Mouse (Mus musculus) midbrain, embryonic 13.5 days (tissue): ENCODE measurements around the gene Igfbp5. TPM values are rescaled to one million over a fixed set of nuclear protein-coding genes. Genes with fewer than 3 reads are reported as not detected.

Source experiments
- ATAC-seq: fragments of 200-750 bp; cut with Nextera tagmentation; 2 replicates; pipeline ENCODE4 v1.8.0; 2017; ENCODE audit warnings: mild to moderate bottlenecking, moderate TSS enrichment, moderate library complexity
- H3K27ac ChIP-seq: fragments of 300-500 bp; sonication (generic); 2 replicates; pipeline ENCODE4 v1.5.1; 2015; ENCODE audit warnings: inconsistent platforms, mild to moderate bottlenecking, moderate library complexity
- H3K27me3 ChIP-seq: fragments of 300-500 bp; sonication (generic); 2 replicates; pipeline ENCODE4 v1.6.1; 2015; ENCODE audit warnings: mild to moderate bottlenecking, inconsistent platforms
- H3K36me3 ChIP-seq: fragments of 300-500 bp; sonication (generic); 2 replicates; pipeline ENCODE4 v1.6.1; 2015; ENCODE audit warnings: mild to moderate bottlenecking, inconsistent platforms
- H3K4me1 ChIP-seq: fragments of 300-500 bp; sonication (generic); replicated peaks from 2 replicates; pipeline ENCODE4 v1.6.1; 2015; ENCODE audit warnings: inconsistent platforms
- H3K4me2 ChIP-seq: fragments of 300-500 bp; sonication (generic); replicated peaks from 2 replicates; pipeline ENCODE4 v1.6.1; 2015; ENCODE audit warnings: moderate library complexity, mild to moderate bottlenecking, inconsistent platforms
- H3K4me3 ChIP-seq: fragments of 300-500 bp; sonication (generic); replicated peaks from 2 replicates; pipeline ENCODE4 v1.5.1; 2015; ENCODE audit warnings: mild to moderate bottlenecking, inconsistent platforms
- H3K9ac ChIP-seq: fragments of 300-500 bp; sonication (generic); replicated peaks from 2 replicates; pipeline ENCODE4 v1.6.1; 2015; ENCODE audit warnings: mild to moderate bottlenecking, inconsistent platforms
- H3K9me3 ChIP-seq: fragments of 300-500 bp; sonication (generic); 2 replicates; pipeline ENCODE4 v1.6.1; 2016; ENCODE audit warnings: mild to moderate bottlenecking, inconsistent platforms
- WGBS: fragments of 180-500 bp; shearing (Covaris S2); methylation state at CpG from one replicate; pipeline ENCODE4 v1.1.7; 2015; 5-methylcytosine and 5-hydroxymethylcytosine counted together
- polyA plus RNA-seq: library from polyadenylated mRNA; unstranded; fragments of >200 nt; fragmentation: Nextera tagmentation; extraction: Ambion mirVana; gene quantifications from 2 replicates; pipeline ENCODE4 v1.2.1, GENCODE M21; 2015

Igfbp5 gene
- polyA plus RNA-seq, 1 experiment from 2014 or later, result 31.8 TPM

DNA sequence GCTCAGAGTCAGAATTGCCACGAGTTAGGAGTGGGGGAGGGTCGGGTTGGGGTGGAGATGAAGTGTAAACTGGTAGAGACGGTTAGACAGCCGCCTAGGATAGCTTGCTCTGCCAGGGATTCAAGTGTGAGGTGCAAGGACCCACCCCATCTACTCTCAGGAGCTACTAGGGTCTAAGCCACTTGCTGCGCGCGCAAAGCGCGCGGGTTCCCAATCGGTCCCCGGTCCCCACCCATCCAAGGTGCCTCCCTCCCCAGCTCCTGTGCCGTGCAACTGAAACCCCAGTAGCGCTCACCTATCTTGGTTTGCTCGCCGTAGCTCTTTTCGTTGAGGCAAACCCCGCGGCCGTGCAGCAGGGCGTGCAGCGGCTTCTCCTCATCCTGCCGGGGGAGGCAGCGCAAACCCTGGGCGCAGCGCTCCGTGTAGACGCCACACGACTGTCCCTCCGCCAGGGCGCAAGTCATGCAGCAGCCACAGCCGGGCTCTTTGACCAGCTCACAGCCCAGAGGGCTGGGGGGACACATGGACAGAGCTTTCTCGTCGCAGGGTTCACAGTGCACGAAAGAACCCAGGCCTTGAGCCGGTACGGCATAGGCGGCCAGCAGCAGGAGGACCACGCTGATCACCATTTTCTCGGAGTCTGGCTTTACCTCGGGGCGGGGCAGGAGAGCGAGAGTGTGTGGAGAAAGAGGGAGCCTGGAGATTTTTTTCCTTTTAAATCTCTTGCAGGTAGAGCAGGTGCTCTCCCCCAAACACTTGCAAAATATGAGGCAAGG is 985 bp downstream of the Igfbp5 start:
- peaks cover 29% of the 10 kb centered on the region for H3K27me3 ChIP-seq
- H3K36me3 ChIP-seq, result no peaks in the 10 kb centered on the region
- under 1% methylated on average over 43 of the region's 43 CpGs for WGBS
- H3K9me3 ChIP-seq, result no peaks in the 10 kb centered on the region
- peak overlapping the region; percentile 66 for H3K9ac ChIP-seq
- H3K27ac ChIP-seq, result peak overlapping the region; percentile 17
- peaks cover 60% of the 10 kb centered on the region for H3K4me1 ChIP-seq
- peak; percentile 18 for ATAC-seq
- H3K4me3 ChIP-seq, result peak overlapping the region; percentile 50
- peak overlapping the region; percentile 80 for H3K4me2 ChIP-seq

DNA sequence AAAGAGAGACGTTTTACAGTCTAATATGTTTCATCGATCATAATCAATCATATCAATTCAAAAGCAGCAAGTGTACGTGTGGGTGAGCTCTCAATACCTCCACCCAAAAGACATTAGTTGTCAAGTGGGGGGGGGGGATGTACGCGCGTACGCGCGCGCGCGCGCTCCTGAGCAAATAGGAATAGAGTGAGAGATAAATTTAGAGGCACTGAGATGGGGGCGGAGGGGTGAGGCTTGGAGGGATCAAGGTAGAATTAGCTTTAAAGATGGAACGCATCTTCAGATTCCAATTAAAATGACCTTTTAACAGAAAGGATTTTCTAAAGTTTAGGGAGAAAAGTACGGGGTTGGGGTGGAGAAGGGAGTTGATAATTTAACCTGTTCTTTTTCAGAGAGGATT is 1.6 kb downstream of the Igfbp5 start:
- no peak for ATAC-seq
- peak overlapping the region; percentile 66 for H3K9ac ChIP-seq
- H3K4me1 ChIP-seq, result peaks cover 56% of the 10 kb centered on the region
- H3K4me3 ChIP-seq, result peak overlapping the region; percentile 50
- peak overlapping the region; percentile 17; the same call in 1 of the 2 replicates for H3K27ac ChIP-seq
- H3K36me3 ChIP-seq, result no peaks in the 10 kb centered on the region
- peak overlapping the region; percentile 80 for H3K4me2 ChIP-seq
- H3K9me3 ChIP-seq, result no peaks in the 10 kb centered on the region
- WGBS, result 0% methylated on average over 16 of the region's 16 CpGs
- H3K27me3 ChIP-seq, result peaks cover 29% of the 10 kb centered on the region

DNA sequence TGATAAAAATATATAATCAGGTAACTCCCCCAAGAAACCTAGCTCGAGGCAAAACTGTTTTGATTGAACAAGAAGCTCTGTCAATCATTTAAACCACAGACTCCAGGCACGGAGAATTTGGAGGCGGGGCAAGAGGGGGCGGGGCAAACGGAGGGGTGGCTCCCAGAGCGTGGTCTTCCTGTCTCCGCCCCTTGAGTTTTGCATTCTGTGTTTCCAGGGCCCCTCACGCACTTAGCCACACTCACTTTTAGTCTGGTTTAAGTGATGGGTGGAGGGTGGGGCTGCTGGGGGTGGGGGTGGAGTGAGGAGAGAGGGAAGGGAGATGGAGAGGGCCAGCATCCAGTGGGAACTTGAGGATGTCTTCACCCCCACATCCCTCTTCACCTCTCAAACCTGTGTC is 2.2 kb downstream of the Igfbp5 start:
- WGBS, result 0% methylated on average over 8 of the region's 8 CpGs
- no peak overlapping the region for H3K9ac ChIP-seq
- H3K27ac ChIP-seq, result no peak overlapping the region
- peaks cover 29% of the 10 kb centered on the region for H3K27me3 ChIP-seq
- no peaks in the 10 kb centered on the region for H3K36me3 ChIP-seq
- no peaks in the 10 kb centered on the region for H3K9me3 ChIP-seq
- peaks cover 58% of the 10 kb centered on the region for H3K4me1 ChIP-seq
- peak; percentile 34 for ATAC-seq
- H3K4me2 ChIP-seq, result peak overlapping the region; percentile 80
- peak overlapping the region; percentile 50 for H3K4me3 ChIP-seq

DNA sequence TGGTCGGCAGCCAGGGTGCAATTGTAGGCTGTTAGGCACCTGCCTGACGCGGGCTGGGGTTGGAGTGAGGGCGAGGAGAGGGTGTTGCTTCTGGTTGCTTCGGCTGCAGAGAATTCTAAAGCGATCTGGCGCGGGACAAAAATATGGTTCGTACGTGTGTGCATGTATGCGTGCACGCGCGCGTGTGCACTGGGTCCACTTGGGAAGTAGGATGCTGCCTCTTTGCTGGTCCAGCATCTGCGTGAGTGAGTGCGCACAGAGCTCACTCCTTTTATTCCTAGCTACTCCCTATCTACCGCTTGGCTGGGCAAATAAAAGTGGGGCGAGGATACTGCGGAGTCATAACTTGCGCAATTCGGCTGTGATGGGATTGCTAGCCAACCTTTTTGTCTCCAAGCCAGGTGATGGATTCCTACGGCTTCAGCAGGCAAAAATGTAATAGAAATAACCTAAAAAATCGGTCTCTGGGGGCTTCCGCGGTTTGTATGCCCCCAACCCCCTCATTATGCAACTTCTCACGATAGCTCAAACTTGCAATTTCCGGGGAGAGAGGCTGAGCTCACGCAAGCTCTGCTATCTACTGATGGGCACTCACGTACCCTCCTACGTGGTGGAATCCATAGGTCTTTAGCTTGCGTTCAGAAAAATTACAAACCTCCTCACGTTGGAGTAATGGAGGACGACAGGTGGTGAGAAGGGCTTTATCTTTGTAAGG is 2.8 kb downstream of the Igfbp5 start:
- peaks cover 62% of the 10 kb centered on the region for H3K4me1 ChIP-seq
- under 1% methylated on average over 34 of the region's 34 CpGs for WGBS

DNA sequence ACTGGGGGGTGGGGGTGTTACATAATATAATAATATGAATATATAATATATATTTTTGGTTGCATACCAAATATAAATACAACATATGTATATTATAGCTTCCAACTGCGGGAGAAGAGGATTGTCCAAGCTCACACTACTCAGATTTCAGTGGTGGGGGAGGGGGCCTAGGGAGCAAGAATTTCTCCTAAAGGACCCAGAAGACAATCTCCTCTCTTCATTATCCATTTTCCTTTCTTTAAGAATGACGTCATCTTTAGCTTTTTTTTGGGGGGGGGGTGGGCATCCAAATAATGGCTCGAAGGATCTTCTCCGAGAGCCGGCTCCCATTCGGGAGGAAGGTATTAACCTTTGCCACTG is 3.4 kb downstream of the Igfbp5 start:
- Histone ChIP-seq H3K4me3 (peak overlapping the region; percentile 50), H3K27me3 (peaks cover 23% of the 10 kb centered on the region), H3K4me2 (peak overlapping the region; percentile 80), H3K9me3 (no peaks in the 10 kb centered on the region), H3K4me1 (peaks cover 66% of the 10 kb centered on the region), H3K36me3 (no peaks in the 10 kb centered on the region), H3K27ac (peak overlapping the region; percentile 77), H3K9ac (peak overlapping the region; percentile 64)
- 0% methylated on average over 6 of the region's 6 CpGs for WGBS
- ATAC-seq, result peak; percentile 19

More for the DNA sequence above, 2.8 kb downstream of the Igfbp5 start:
- peak overlapping the region; percentile 77 for H3K27ac ChIP-seq
- H3K4me3 ChIP-seq, result peak overlapping the region; percentile 50
- H3K9ac ChIP-seq, result peak overlapping the region; percentile 64
- H3K9me3 ChIP-seq, result no peaks in the 10 kb centered on the region
- ATAC-seq, result peak; percentile 7; the same call in 1 of the 2 replicates
- peaks cover 28% of the 10 kb centered on the region for H3K27me3 ChIP-seq
- peak overlapping the region; percentile 80 for H3K4me2 ChIP-seq
- no peaks in the 10 kb centered on the region for H3K36me3 ChIP-seq

DNA sequence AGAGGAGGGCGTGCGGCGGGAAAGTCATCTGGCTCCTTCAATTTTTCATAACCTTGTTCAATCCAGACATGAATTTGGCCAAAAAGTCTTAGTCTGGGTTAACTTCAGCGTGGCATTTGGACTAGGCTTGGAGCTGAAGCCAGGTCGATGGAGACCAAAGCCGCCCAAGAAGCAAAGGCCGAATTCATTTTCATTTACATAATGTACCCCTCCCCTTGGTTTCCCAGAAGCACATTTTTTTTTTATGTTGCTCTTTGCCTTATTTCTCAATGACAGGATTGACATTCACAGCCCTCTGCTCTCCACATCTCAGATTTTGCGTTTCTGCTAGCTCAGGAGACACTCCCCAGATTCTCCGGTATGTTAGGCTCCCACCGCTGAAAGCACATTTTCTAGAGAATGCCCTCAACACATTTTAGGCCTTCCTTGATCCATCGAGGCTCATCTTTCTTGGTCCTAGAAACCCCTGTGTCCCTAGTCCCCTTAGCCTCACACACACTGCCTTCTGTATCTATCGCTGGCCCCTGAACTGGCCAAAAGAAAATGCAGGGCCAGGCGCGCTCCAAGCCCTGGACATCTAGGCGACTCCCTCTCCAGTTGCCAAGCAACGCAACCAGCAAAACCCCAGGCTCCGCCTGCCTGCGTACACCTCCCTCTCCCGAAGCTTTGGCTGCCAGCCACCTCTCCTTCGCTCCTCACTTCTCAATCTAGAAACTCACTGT is 3.9 kb downstream of the Igfbp5 start:
- Histone ChIP-seq H3K4me1 (peaks cover 70% of the 10 kb centered on the region), H3K4me3 (peak overlapping the region; percentile 50), H3K9me3 (no peaks in the 10 kb centered on the region), H3K36me3 (no peaks in the 10 kb centered on the region), H3K9ac (peak overlapping the region; percentile 64), H3K4me2 (peak overlapping the region; percentile 80), H3K27ac (peak overlapping the region; percentile 77), H3K27me3 (peaks cover 21% of the 10 kb centered on the region)
- ATAC-seq, result peak; percentile 61
- WGBS, result under 1% methylated on average over 20 of the region's 20 CpGs

DNA sequence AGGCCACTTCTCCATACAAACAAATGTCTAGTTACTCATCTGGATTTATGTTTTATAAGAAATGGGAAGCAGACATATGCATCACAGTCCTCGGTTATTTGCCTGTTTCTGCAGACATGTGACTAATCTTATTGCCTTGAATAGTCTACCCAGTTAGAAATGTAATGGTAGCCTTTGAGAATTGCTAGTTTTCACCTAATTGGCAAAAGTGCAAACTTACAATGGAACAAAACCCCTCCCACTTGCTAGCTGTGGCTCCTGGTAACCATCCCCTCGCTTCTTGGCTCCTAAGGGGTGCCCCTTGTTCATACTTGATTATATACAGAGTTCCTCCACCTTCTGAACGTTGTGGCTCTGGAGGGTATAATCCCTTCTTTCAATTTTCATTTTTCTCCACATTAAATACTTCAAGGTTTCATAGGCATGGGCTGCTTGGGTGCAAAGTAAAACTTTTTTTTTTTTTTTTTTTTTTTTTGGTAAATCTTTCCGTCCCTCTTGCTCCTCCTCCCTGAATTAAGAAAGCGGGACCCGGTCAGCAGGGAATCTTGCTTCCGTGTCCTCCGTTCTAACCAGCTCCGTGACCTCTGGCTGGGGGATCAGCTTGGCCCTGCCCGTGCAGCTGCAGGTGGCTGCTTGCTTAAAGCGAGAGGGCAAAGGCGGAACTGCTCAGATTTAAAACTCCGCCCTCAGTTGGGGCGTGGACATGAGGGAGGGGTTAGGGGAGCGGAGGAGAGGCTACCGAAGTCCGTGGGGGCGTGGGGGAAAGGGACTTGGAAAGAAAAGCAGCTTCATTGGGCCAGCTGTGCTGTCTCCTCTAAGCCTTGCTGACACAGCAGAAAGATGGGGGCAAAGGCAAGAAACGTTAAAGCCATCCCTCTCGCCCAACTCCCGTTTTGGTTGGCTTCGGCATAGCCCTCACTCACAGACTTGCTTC is 4.7 kb downstream of the Igfbp5 start:
- peak overlapping the region; percentile 77 for H3K27ac ChIP-seq
- H3K9ac ChIP-seq, result peak overlapping the region; percentile 64
- peak overlapping the region; percentile 80 for H3K4me2 ChIP-seq
- WGBS, result 5% methylated on average over 22 of the region's 22 CpGs
- H3K27me3 ChIP-seq, result peaks cover 20% of the 10 kb centered on the region
- H3K9me3 ChIP-seq, result no peaks in the 10 kb centered on the region
- no peaks in the 10 kb centered on the region for H3K36me3 ChIP-seq
- H3K4me3 ChIP-seq, result peak overlapping the region; percentile 50
- H3K4me1 ChIP-seq, result peaks cover 66% of the 10 kb centered on the region
- ATAC-seq, result no peak

DNA sequence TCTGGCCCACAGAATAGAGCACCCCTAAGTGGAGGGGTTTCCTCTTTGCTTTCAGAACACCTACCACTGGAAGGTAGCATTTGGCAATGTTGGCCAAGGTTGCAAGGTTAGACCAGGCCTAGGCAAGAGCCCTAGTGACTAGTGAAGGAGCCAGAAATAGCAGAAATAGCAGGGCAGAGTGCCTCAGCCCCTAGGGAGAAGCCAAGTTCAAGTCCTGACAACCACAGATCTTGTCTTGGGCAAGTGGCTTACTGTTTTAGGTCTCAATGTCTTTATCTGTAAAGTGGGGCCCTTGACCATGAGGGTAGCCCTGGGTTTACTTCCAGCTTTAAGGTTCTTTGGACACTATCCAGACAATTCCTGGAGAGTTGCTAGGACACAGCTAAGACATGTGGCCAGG is 5.4 kb downstream of the Igfbp5 start:
- H3K9me3 ChIP-seq, result no peaks in the 10 kb centered on the region
- peaks cover 13% of the 10 kb centered on the region for H3K27me3 ChIP-seq
- peak overlapping the region; percentile 80; the same call in 1 of the 2 replicates for H3K4me2 ChIP-seq
- no peak overlapping the region for H3K4me3 ChIP-seq
- H3K36me3 ChIP-seq, result no peaks in the 10 kb centered on the region
- no peak for ATAC-seq
- H3K4me1 ChIP-seq, result peaks cover 60% of the 10 kb centered on the region
- H3K9ac ChIP-seq, result no peak overlapping the region
- no peak overlapping the region for H3K27ac ChIP-seq

DNA sequence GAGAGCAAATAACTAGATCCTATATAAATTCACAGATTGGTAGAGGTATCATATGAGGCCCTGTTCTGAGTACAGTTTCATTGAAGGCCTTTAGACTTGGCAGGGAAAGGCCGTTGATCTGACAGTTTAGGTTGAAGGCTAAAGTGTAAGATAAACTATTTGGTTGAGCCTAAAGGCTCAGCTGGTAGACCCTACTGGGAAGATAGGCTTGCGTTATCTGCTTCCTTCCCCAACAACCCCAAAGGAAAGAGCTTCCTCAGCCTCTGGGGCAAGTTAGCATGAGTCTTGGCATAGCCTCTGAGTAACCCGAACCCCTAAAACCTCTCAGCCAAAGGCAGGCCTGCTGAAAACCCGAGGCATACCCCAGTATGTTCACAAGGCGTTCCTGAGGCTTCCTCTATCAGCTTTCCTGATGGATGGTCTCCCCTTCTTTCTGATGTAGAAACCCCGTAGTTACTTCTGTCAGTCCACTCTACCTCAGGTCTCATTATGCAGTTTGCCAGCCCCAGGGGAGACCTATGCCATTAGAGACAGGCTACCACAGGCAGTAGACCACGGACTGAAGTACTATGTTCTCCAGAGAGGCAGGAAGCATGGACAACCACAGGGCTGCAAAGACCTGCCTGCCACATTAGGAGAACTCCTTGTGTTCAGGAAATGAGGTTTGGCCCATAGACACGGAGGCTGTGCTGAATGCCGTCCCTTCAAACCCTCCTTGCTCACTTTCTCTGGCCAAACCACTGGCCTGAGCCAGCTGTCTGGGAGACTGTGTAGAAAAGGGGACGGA is 6.1 kb downstream of the Igfbp5 start:
- no peaks in the 10 kb centered on the region for H3K36me3 ChIP-seq
- no peak overlapping the region for H3K4me3 ChIP-seq
- H3K4me1 ChIP-seq, result peaks cover 53% of the 10 kb centered on the region
- 81% methylated on average over 10 of the region's 10 CpGs for WGBS
- no peaks in the 10 kb centered on the region for H3K9me3 ChIP-seq
- no peak overlapping the region for H3K9ac ChIP-seq
- peaks cover 7% of the 10 kb centered on the region; the same call in 1 of the 2 replicates for H3K27me3 ChIP-seq
- no peak overlapping the region for H3K27ac ChIP-seq
- no peak overlapping the region for H3K4me2 ChIP-seq
- ATAC-seq, result no peak

DNA sequence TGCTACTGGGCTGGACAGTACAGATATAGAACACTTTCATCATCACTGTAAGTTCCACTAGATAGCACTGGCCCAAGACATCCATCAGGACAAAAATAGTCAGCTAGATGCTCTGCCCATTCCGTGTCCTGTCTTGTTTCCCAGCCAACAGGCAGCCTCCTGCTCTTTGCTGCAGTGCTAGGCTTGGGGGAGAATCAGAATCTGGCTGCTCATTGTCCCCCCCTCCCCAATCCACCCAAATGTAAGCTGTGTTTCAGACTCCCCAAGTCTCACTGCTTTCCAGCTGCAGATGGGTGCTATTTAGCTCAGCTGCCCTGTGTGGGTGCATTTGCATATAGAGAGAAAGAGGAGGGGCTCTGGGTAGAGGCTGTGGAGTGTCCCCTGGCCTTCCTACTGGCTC is 7.3 kb downstream of the Igfbp5 start:
- 28% methylated on average over 1 of the region's 1 CpGs for WGBS

More for the DNA sequence above, 7.3 kb downstream of the Igfbp5 start:
- H3K27me3 ChIP-seq, result no peaks in the 10 kb centered on the region
- H3K9me3 ChIP-seq, result no peaks in the 10 kb centered on the region
- H3K4me3 ChIP-seq, result no peak overlapping the region
- peaks cover 42% of the 10 kb centered on the region for H3K4me1 ChIP-seq
- no peak for ATAC-seq
- H3K27ac ChIP-seq, result no peak overlapping the region
- H3K4me2 ChIP-seq, result no peak overlapping the region
- H3K36me3 ChIP-seq, result no peaks in the 10 kb centered on the region
- no peak overlapping the region for H3K9ac ChIP-seq
